Mouse (Mus musculus): ENCODE measurements around the gene Nrgn. TPM values are rescaled to one million over a fixed set of nuclear protein-coding genes. Genes with fewer than 3 reads are reported as not detected.
A peak's percentile ranks its signal among the peaks of the same experiment; 100 is the strongest.

Gene Nrgn
- total RNA-seq, 2 experiments from 2014 or later, result 4.1 to 6.7 TPM

DNA sequence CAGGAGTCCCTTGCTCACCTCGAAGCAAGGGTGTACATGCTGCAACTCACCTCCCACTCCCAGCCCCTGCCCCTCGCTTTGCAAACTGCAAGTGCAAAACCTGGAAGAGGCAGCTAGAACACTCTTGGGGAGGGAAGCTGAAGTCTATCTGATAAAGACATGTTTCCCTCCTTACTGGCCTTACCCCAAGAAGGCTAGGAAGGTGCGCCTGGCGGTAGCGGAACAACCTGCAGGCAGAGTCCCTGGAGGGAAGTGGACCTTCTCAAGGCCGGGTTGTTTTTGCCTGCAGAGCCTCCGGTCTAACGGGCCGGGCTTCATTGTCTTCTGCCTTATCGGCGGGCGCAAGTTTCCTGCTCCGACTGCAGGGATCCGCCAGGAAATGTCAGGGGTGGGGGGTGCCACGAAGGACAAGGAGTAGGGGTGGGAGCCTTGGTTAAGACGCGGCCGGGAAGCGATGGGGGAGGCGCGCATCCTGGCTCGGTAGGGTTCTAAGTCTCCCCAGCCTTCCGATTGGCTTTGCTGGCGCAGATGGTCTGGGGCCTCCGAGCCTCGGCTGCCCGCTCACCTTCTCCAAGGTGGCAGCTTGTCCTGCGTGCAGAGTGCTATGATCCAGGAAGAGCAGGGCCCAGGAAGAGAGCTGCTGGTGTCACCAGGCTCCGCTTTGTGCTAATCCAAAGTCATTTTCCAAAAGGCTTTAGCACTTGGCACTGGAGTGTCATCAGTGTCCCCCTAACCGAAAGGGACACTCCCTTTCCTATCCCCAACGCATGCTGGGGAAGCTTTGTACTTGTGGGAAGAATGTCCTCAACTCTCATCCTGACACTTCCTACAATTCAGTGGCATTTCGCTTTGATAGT lies 22.4 kb downstream of the Nrgn start:
- DNase-seq (ENCODE audit: low spot score in 2 of 2), result peak in 1 of 2 experiments; percentile 39

DNA sequence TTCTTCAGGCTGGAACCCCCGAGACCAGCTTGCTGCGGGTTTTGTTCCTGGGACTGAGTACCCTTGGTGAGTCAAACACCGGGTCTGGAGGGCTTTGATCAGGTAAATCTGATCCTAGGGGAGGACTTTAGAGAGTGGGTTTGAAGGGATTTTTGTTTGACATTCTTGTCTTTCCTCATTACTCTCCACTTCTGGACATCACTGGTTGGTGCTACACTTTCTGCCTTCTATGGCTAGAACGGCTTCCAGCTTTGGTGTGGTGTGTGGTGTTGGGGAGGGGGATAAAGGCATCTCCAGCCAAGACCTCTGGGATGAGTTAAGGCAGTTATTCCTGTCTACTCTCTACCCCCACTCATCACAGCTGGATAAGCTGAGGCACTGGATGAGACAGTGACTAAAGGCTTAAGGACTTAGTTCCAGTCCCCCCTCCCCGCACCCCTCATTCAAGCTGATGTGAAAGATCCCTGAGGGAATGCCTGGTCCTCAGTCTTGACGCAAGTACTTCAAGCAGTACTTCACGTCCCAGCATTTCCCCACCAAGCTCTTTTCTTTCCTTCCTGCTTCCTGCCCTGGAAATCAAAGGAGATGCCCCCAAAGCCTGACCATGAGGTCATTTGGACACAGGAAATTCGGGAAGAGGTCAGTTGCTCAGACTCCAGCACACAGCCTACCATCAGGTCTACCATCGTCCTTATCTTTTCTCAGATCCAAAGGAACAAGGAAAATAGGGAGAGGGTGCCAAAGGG lies 24.3 kb downstream of the Nrgn start:
- DNase-seq (ENCODE audit: low spot score in 2 of 2), result no peak

DNA sequence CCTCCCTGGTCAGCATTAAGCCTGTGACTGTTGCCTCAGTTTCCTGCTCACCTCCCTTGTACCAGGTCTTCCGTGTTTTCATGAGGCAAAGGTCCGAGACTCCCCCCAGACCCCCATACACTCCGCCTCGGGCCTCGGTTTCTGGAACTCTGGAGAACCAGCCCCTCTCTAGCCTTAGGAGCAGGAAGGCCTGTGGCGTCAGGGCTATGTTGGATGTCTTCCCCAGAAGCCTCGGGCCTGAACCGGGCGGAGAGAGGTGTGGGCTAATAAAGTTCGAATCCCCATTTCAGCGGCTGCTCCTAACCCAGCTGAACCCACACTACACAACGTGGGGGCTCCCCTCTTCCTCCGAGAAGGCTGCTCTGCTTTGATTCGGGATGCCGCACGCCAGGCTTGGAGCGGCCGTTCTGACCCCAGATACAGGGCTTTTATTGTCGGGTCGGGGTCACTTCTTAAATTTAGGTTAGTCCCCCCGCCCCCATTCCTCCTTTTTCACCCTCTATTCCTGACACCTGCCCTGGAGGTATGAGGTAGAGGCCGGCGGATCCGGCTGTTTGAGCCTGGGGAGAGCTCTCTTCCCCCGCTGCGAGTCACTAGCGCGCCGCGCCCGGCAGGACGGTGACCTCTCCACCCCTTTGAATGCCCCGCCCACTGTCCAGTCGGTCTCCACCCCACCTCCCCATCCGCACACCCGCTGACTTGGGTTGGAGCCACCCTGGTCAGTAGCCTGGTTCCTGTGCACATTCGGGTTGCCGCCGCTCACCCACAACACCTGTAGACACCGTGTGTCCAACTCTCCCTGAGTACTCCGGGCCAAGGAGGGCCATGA lies 25.1 kb downstream of the Nrgn start, which contains the start of gene Esam:
Gene Esam, plus strand, starts transcription at position 683 of the 829 bp plus-strand sequence.
- peak in 1 of 2 experiments; percentile 43 for DNase-seq (ENCODE audit: low spot score in 2 of 2)

DNA sequence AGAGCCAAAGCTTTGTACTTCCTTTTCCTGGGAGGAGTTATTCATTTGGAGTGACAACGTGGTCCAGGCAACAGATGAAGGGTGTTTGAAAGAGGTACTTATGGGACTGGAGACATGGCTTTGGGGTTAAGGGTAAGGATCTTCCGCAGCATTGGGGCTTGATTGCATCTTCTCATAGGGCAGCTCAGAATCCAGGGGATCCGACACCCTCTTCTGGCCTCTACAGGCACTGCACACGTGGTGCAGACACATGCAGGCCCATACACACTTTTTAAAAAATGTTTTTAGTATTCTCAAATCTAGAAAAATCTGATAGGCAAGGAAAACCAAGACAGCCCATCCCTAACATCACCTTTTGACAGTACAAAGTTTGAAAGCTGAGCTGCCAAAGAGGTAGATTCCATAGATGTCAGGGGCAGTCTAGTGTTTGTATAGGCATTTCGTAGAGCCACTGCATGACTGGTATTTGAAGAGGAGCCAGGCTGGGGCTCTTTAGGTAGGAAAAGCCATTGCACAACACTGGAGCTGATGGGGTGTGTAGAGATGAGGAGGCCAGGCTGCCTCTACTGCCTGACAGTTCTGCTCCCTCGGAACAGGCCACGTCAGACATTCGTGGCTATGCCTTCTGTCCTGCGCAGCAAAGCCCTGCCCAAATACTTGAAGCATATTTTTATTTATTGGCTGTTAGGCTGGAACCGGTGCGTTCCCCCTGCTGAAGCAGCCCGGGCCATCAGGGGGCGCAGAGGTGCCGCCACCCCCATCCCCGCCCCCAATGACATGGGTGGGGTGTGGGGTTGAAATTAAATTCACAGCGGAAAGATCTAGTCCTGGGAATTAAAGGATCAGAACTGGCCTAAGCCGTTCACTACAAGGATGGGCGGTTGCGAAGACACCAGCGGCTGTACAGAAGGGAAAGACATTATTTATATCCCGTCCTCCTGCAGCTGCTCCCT lies 26.0 kb downstream of the Nrgn start:
- DNase-seq (ENCODE audit: low spot score in 2 of 2), result no peak

DNA sequence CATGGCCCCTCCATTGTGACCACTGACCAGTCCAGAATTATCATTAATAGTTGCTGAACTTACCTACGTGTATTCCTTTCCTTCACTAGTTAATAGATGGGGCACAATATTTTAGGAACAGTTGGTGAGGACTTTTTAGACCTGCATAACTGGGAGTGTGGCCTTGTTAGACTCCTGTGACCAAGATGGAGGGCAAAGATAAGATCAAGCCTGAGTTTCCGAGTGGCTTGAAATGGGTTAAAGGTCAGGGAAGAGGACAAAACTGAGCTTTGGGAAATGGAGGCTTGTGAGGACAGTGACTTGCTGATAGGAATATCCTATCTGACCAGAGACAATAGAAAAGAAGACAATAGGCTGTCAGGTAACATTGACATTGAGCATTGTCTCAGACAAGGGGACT lies 27.2 kb downstream of the Nrgn start:
- no peak for DNase-seq (ENCODE audit: low spot score in 2 of 2)

DNA sequence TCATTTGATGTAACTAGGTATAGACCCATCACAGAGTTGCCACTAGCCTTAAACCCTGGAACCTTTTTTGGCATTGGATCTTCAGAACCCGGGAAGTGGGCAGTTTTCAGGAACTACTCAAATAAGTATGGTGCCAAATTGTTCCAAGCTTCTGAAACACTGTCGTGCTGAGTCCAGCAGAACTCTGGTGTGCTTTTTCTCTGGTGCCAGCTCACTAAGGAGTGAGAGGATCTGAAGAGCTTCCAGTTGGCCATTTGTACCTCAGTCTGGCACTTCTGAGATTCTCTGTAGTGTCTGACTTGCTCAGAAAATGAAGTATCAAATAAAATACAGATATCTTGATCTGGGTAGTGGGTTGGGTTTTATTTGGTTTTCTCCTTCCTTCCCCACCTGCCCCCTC lies 32.7 kb downstream of the Nrgn start:
- no peak for DNase-seq (ENCODE audit: low spot score in 2 of 2)

DNA sequence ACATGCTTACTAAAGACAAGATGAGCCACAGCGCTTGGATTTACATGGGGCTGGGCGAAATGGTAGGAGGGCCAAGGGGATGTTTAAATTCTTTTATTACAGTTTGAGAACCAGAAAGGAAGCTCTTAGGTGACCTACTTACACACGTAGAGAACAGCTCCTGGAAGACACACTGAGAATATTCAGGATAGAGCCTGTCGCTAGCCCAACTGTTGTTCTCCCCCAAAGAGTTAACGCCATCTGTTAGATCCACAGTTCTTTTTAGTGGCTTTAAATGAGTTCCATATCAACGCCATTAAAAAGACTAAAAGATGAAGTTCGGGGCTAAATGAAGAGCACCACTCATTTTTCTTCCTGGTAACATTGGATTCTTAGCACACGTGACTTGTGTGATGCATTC lies 33.7 kb downstream of the Nrgn start:
- DNase-seq (ENCODE audit: low spot score in 2 of 2), result no peak

DNA sequence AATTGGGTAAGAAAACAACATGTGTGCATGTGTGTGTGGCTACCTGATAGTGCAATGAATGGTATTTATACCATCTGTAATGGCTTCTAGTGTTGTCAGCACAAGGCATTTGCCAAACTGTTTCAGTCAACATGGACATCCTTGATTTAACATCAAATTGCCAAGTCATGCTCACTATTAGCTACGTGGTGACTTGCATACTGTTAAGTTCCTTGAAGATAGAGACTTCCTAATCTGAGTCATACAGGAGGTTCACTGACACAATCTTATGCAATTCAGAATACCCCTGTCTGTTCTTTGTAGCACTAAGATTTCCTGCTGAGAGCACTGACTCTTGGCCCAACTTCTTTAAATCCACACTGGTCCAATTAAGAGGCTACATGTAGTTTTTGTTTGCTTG lies 35.2 kb downstream of the Nrgn start:
- DNase-seq (ENCODE audit: low spot score in 2 of 2), result no peak

DNA sequence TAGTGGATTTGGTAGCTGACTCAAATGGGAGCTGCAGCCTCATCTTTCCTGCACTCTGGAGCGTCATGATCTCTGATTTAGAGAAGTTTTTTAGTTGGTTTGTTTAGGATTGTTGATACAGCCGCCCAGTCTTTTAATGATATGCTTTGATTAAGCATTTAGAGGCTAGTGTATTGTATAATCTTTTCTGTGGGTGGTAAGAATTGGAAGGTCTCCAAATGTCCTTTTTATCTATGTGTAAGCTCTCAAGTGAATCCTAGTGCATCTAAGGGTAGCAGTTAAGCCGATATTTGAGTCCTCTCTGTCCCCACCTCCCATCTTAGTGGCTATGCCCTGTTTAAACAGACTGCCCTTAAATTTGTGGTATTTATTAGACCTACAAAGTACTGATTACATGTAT lies 38.2 kb downstream of the Nrgn start:
- DNase-seq (ENCODE audit: low spot score in 2 of 2), result no peak

DNA sequence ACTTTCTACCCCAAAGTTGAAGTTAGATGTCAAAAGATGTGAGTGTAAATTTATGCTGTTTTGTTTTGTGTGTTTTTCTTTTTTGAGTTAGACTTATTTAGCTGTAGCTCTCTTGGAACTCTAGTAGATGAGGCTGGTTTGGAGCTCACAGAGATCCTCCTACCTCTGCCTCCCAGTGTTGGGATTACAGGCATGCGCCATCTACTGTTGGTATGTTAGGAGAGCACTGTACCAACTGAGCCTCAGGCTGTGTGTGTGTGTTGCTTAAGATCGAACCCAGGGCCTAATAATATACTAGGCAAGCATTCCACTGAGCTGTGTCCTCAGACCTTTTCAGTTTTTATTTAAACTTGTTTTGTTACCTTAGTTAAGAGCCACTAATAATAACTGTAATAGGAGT lies 40.6 kb downstream of the Nrgn start:
- DNase-seq (ENCODE audit: low spot score in 2 of 2), result no peak

DNA sequence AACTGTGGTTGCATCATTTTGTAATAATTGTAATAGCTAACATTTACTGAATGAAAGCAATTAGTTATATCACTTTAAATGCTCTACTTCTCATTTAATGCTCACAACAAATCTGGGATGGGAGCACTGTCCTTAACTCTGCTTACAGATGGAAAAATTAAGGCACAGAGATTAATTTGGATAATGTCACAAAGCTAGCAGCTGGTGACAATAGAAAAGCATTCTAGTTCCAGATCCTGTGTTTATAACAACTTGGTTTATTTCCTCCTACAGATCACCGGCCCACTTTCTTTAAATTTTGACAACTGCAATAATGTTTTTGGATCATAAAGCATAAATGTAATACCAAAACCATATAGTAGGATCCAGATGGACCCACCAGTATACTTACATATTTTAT lies 46.7 kb downstream of the Nrgn start:
- no peak for DNase-seq (ENCODE audit: low spot score in 2 of 2)

DNA sequence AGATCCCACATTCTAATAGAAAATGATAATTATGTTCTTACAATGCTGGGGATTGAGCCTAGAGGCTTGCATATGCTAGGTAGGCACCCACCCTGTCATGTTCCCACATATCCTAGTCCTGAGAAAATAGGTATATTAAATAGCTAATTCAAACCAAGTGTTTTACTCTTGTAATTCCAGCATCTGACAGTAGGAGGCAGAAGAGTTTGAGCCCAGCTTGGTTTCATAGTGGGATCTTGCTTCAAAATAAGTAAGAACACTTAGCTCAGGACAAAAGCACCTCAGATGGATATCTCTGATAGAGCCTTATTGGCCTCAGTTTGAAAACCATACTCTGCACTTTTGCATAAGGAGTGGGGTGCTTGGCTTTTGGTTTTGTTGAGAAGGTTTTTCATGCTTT lies 48.4 kb downstream of the Nrgn start:
- no peak for DNase-seq (ENCODE audit: low spot score in 2 of 2)

DNA sequence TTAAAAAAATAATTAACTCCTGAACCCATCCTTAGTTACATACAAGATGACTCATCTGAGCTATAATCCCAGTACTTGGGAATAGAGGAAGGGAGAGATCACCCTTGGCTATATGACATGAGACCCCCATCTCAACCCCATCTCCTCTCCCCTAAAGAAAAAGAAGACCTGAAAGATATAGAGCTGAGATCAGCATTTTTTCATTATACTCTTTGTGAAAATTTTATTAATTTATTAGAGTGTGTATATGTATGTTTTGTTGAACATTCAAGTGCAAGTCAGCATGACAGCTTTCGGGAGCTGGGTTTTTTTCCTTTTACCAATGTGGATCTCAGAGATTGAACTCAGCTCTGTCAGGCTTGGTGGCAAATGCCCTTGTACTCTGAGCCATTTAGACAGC lies 51.5 kb downstream of the Nrgn start:
- DNase-seq (ENCODE audit: low spot score in 2 of 2), result no peak

DNA sequence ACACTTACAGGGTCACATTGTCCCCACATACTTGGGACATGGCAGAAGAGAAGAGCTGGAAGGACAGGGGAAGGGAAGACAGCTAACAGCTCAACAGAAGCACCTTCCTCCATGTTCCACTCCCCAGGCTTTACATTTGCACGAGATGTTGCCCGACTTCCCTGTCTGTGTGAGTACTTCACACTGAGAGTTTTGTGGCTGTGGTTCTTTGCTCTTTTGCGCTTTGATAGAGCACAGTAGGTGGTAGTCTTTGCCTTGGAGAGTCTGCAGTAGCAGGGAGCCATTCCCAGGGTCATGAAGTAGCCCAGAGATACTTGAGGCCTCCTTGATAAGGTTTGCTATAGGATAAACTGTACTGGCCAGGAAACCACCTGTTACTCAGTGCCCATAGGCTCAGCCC lies 52.5 kb downstream of the Nrgn start:
- no peak for DNase-seq (ENCODE audit: low spot score in 2 of 2)

DNA sequence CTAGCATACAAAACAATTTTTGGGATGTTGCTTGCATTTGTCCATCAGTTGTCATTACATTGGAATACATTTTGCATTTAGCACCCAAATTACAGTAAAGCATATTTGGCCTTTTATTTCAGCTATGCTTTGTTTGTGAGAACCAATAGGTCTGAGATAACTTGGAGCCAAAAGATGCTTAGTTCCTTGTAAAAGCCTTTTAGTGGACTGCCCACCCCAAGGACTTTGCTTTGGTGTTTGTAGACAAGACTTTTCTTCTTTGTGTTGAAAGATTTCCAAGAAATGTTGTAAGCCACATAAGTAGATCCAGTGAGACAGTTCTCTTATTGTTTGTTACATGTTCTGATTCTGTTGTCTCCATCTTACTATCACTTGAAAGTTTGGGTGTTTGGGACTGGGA lies 56.4 kb downstream of the Nrgn start:
- no peak for DNase-seq (ENCODE audit: low spot score in 2 of 2)

DNA sequence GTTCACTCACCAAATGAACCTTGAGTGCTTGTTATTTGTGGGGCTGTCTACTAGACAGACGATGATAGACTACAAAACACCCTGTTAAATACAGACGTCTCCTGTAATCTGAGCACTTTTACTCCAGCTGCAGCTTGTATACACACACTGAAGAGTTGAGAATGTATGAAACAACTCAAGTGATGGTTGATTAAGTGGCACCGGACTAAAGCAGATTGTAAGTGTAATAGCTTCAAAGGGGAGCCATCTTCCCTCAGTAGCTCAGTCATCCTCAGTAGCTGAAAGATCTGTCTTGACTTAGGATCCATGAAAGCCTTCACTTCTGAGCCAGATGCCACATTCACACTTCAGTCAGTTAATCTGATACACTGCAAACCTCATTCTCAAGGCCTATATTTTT lies 56.9 kb downstream of the Nrgn start:
- no peak for DNase-seq (ENCODE audit: low spot score in 2 of 2)

Data from adrenal gland, postnatal 4 days (tissue).